Mouse (Mus musculus) hindbrain, postnatal 0 days (tissue): ENCODE results near the gene Zfp263. TPM values are rescaled to one million over a fixed set of nuclear protein-coding genes. Genes with fewer than 3 reads are reported as not detected.

Experiments
- ATAC-seq: fragments of 200-750 bp; cut with Nextera tagmentation; 2 replicates; pipeline ENCODE4 v1.8.0; 2017; ENCODE audit warnings: mild to moderate bottlenecking, moderate TSS enrichment, moderate library complexity
- DNase-seq: peaks from one replicate; pipeline ENCODE4 v3.0.0-alpha.2; 2015; ENCODE audit warnings: low spot score
- H3K27ac ChIP-seq: fragments of 300-500 bp; sonication (generic); 2 replicates; pipeline ENCODE4 v1.5.1; 2014; ENCODE audit warnings: mild to moderate bottlenecking
- H3K27me3 ChIP-seq: fragments of 300-500 bp; sonication (generic); 2 replicates; pipeline ENCODE4 v1.6.1; 2014; ENCODE audit warnings: low read length, mixed read lengths; ENCODE audit not compliant: insufficient read depth
- H3K36me3 ChIP-seq: fragments of 300-500 bp; sonication (generic); 2 replicates; pipeline ENCODE4 v1.6.1; 2014; ENCODE audit warnings: low read length, mixed read lengths; ENCODE audit not compliant: insufficient read depth
- H3K4me1 ChIP-seq: fragments of 300-500 bp; sonication (generic); 2 replicates; pipeline ENCODE4 v1.6.1; 2014; ENCODE audit warnings: antibody characterized with exemption, low read length, mixed read lengths; ENCODE audit not compliant: insufficient read depth
- H3K4me2 ChIP-seq: fragments of 300-500 bp; sonication (generic); 2 replicates; pipeline ENCODE4 v1.6.1; 2014; ENCODE audit warnings: low read depth, mild to moderate bottlenecking, low read length, moderate library complexity, mixed read lengths
- H3K4me3 ChIP-seq: fragments of 300-500 bp; sonication (generic); 2 replicates; pipeline ENCODE4 v1.5.1; 2014; ENCODE audit warnings: low read length
- H3K9ac ChIP-seq: fragments of 300-500 bp; sonication (generic); replicated peaks from 2 replicates; pipeline ENCODE4 v1.6.1; 2014; ENCODE audit warnings: mild to moderate bottlenecking, low read length, moderate library complexity, mixed read lengths
- H3K9me3 ChIP-seq: fragments of 300-500 bp; sonication (generic); 2 replicates; pipeline ENCODE4 v1.6.1; 2016; ENCODE audit warnings: low read length, mixed read lengths
- CTCF ChIP-seq: IDR thresholded peaks from 2 replicates; pipeline ENCODE4 v1.5.1; 2016; ENCODE audit warnings: antibody characterized with exemption, control low read depth, low read depth
- WGBS: fragments of 180-500 bp; shearing (Covaris S2); extraction: QIAGEN DNeasy Blood & Tissue Kit; methylation state at CpG from one replicate; pipeline ENCODE4 v1.1.7; 2014; 5-methylcytosine and 5-hydroxymethylcytosine counted together
- polyA plus RNA-seq: library from polyadenylated mRNA; unstranded; fragments of >200 nt; fragmentation: Nextera tagmentation; extraction: Ambion mirVana; gene quantifications from 2 replicates; pipeline ENCODE4 v1.2.1, GENCODE M21; 2015
- total RNA-seq: library from RNA; depleted of rRNA; stranded (reverse); fragments of >200 nt; gene quantifications from 2 replicates; pipeline ENCODE4 v1.2.3, GENCODE M21; 2014; rRNA removed

The Zfp263 gene
- total RNA-seq (22.7 and 22.9 TPM in 2 replicates), polyA plus RNA-seq (33.1 and 33.5 TPM in 2 replicates)

DNA sequence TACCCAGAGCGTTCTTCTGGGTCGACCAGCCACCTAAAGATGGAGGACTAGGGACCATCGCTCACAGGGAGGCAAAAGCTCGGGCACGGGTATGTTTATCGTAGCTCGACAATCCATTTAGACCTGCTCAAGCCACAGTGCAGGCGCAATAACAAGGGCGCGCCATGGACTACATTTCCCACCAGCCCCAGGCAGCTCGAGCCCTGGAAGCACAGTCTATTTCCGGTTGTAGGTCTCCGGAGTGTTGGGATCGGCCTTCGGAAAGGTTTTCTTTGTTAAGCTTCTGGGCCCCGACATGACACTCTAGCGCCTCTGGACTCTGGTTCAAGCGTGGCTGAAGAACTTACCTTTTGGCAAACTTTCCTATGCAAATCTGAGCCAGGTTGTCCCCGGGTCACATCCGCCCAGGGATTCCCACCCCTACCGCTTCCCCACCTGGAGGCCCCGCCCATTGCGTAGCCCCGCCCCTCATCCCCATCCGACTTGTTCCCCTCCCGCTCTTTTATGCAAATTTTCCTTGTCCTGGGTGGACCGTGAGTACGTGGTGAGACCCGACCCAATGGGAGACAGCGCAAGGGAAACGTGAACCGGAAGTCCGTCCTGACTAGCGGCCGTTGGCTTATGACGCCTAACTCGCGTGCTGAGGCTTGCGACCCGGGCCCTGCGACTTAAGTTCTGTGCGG, at the start of gene Zfp263:
TSS of gene Zfp263 (plus strand) at position 591 of the 683 bp plus-strand sequence.
- Histone ChIP-seq H3K36me3 (peaks cover 17% of the 10 kb centered on the region), H3K27ac (peak within 1 kb of the TSS; percentile 81), H3K27me3 (no peaks in the 10 kb centered on the region), H3K4me2 (peak within 1 kb of the TSS; percentile 96), H3K4me1 (peaks cover 11% of the 10 kb centered on the region), H3K9me3 (peaks cover 6% of the 10 kb centered on the region; the same call in 1 of the 2 replicates), H3K9ac (peak within 1 kb of the TSS; percentile 74), H3K4me3 (peak within 1 kb of the TSS; percentile 68)
- ATAC-seq, result peak; percentile 98
- no peak; the same call in 1 of the 2 replicates for TF ChIP-seq CTCF
- DNase-seq, result peak; percentile 99
- WGBS, result under 1% methylated on average over 42 of the region's 42 CpGs

DNA sequence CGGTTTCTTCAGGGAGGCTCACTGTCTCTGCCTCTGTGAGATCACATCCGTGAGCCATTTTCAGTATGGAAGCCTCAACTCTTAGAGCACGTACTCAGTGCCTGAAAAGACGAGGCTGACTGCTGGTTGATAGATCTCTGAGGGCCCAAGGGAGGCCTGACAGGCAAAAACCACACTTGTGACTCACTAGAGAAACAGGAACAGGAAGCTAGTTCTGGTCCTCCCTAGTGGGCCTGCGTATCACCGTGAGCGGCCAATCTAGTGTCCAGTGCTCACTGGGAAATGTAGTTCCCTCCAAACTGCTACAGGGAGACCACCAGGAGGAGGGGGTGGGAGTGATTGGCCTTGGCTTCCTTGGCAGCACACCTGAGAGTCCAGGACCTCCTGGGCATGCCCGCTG, 44.6 kb upstream of the Zfp263 start:
- no peak for TF ChIP-seq CTCF
- 91% methylated on average over 8 of the region's 8 CpGs for WGBS
- no peak for ATAC-seq

GRCm38 (mm10) chr16:3700893-3701292, 43.0 kb upstream of the Zfp263 start:
- TF ChIP-seq CTCF, result no peak
- Histone ChIP-seq H3K4me3 (no peak overlapping the region), H3K27me3 (no peaks in the 10 kb centered on the region), H3K4me2 (no peak overlapping the region), H3K27ac (no peak overlapping the region), H3K36me3 (no peaks in the 10 kb centered on the region), H3K9ac (no peak overlapping the region), H3K9me3 (no peaks in the 10 kb centered on the region), H3K4me1 (no peaks in the 10 kb centered on the region)
- WGBS, result 96% methylated on average over 1 of the region's 1 CpGs
- DNase-seq (no peak), ATAC-seq (no peak)

More for the DNA sequence above, 44.6 kb upstream of the Zfp263 start:
- no peaks in the 10 kb centered on the region for H3K9me3 ChIP-seq
- H3K27me3 ChIP-seq, result no peaks in the 10 kb centered on the region
- H3K36me3 ChIP-seq, result no peaks in the 10 kb centered on the region
- no peak overlapping the region for H3K4me3 ChIP-seq
- H3K27ac ChIP-seq, result no peak overlapping the region
- no peaks in the 10 kb centered on the region for H3K4me1 ChIP-seq
- no peak overlapping the region for H3K9ac ChIP-seq
- no peak for DNase-seq
- no peak overlapping the region for H3K4me2 ChIP-seq

- Histone ChIP-seq H3K4me3 (no peak overlapping the region), H3K27ac (no peak overlapping the region), H3K4me1 (no peaks in the 10 kb centered on the region), H3K36me3 (no peaks in the 10 kb centered on the region), H3K4me2 (no peak overlapping the region), H3K27me3 (no peaks in the 10 kb centered on the region), H3K9ac (no peak overlapping the region), H3K9me3 (no peaks in the 10 kb centered on the region)
- no peak for TF ChIP-seq CTCF
- DNase-seq (no peak), ATAC-seq (no peak)
- 88% methylated on average over 6 of the region's 6 CpGs for WGBS
Observed at GRCm38 (mm10) chr16:3706680-3707079, 37.2 kb upstream of the Zfp263 start.

- DNase-seq (no peak), ATAC-seq (no peak)
- Histone ChIP-seq H3K36me3 (no peaks in the 10 kb centered on the region), H3K27ac (no peak overlapping the region), H3K27me3 (no peaks in the 10 kb centered on the region), H3K4me3 (no peak overlapping the region), H3K4me1 (no peaks in the 10 kb centered on the region), H3K9me3 (no peaks in the 10 kb centered on the region), H3K9ac (no peak overlapping the region), H3K4me2 (no peak overlapping the region)
- WGBS, result 97% methylated on average over 2 of the region's 2 CpGs
- TF ChIP-seq CTCF, result no peak
Observed at GRCm38 (mm10) chr16:3714731-3715130, 29.2 kb upstream of the Zfp263 start.

GRCm38 (mm10) chr16:3717980-3718379, 25.9 kb upstream of the Zfp263 start, which contains the start of gene Mefv:
TSS of gene Mefv (minus strand) at chr16:3718097.
- Histone ChIP-seq H3K27me3 (no peaks in the 10 kb centered on the region), H3K9ac (no peak within 1 kb of the TSS), H3K9me3 (no peaks in the 10 kb centered on the region), H3K27ac (no peak within 1 kb of the TSS), H3K4me1 (no peaks in the 10 kb centered on the region), H3K4me2 (no peak within 1 kb of the TSS), H3K36me3 (no peaks in the 10 kb centered on the region), H3K4me3 (no peak within 1 kb of the TSS)
- 93% methylated on average over 6 of the region's 6 CpGs for WGBS
- ATAC-seq (no peak), DNase-seq (no peak)
- no peak for TF ChIP-seq CTCF

DNA sequence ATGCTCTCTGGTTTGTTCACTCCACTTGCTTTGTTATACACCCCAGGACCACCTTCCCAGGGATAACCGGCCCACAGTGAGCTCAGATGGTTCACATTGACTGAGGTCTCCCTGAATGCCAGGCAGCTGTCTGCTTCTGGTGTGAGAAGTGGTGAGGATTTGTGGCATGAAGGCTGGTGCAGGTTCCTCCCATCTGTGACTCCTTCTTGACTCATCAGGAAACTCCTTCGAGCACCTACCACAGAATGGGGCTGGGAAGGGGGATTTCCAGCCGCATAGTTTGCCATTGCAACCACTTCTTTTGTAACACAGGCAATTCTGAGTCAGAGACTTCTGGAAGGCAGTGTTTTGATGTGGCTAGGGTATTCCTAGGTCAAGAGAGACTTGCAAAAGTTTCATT, 20.7 kb upstream of the Zfp263 start:
- H3K4me3 ChIP-seq, result no peak overlapping the region
- H3K9ac ChIP-seq, result no peak overlapping the region
- no peak overlapping the region for H3K4me2 ChIP-seq
- no peaks in the 10 kb centered on the region for H3K36me3 ChIP-seq
- no peak overlapping the region for H3K27ac ChIP-seq
- no peaks in the 10 kb centered on the region for H3K4me1 ChIP-seq
- WGBS, result 73% methylated on average over 3 of the region's 3 CpGs
- TF ChIP-seq CTCF, result no peak
- no peaks in the 10 kb centered on the region for H3K27me3 ChIP-seq
- ATAC-seq (no peak), DNase-seq (no peak)
- no peaks in the 10 kb centered on the region for H3K9me3 ChIP-seq
